Mouse (Mus musculus) layer of hippocampus, adult 9-11 months (tissue): ENCODE results near the gene Gm20517.
"Not testable (repeated sequence)": the region's sequence is repeated elsewhere in the genome, so short reads cannot be mapped to it uniquely, and the experiment has no call there.

Experiments
- DNase-seq: peaks from one replicate; pipeline ENCODE4 v3.0.0; 2022

Gene Gm20517

DNA sequence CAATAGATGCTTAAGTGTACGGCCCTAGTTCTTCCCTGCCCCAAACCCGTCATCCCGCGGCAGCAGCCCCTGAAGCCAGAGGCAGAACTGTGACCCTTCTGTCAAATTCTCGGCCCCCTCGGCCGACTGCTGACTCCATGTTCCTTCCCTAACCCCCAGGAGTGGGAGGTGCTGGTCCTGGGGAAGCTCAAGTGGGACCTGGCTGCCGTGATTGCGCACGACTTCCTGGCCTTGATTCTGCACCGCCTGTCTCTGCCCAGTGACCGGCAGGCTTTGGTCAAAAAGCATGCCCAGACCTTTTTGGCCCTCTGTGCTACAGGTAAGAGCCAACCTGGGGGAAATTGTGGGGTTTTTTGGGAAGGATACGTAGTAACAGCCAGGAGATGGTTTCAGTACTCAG, 14.1 kb upstream of the Gm20517 start:
- no peak for DNase-seq

DNA sequence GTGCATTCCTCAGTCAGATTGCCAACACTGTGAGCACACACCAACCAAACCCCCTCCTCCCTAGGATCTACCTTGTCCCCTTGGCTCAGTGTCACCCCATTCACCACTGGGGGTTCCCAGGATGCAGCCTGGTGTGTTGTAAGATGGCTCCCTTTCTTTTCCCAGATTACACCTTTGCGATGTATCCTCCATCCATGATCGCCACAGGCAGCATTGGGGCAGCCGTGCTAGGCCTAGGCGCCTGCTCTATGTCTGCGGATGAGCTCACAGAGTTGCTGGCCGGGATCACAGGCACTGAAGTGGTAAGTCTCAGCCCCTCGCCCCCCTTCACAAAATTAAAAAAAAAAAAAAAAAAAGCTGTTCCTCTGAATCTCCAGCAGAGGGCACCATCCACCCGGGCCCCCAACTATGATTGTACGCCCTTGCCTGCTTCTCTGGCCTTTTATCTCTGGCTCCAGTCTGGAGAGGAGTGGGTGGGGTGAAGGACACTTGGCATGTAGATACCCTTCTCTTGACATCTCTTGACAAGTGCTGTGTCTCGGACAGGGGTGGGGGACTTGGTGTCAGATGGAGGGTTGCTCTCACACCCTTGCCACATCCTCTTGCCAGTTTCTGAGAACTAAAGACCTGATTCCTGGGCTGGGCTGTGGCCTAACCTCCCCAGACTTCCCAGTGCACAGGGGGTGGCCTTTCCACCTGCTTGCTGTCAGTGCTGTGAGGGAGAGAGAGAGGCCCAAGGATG, 13.4 kb upstream of the Gm20517 start:
- DNase-seq = no peak

DNA sequence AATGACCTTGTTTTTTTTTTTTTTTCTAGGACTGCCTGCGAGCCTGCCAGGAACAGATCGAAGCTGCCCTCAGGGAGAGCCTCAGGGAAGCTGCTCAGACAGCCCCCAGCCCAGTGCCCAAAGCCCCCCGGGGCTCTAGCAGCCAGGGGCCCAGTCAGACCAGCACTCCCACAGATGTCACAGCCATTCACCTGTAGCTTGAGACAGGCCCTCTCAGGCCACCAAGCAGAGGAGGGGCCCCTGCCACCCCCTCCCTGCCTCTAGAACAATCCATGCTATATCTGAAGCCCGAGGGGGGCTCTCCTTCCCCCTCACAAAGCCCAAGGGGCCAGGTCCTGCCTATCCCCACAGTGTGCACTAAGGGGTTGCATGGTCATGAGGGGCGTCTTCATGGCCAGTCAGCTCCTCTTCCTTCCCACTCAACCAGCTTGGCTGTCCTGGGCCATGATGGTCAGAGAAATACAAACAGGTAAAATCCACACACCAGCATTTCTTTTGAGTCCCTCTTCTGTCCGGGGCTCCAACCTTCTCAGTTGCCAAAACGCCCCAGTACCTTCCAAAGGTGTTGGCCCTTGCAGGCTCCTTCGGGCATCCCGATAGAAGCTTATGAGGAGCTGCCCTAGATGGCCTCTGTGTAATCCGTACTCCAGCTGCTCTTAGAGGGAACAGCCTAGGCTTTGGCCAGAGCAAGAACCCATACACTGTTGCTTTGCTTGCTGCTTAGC, 12.6 kb upstream of the Gm20517 start:
- DNase-seq = not testable (repeated sequence)

GRCm38 (mm10) chr17:47599511-47600297, 11.7 kb upstream of the Gm20517 start:
- no peak for DNase-seq

DNA sequence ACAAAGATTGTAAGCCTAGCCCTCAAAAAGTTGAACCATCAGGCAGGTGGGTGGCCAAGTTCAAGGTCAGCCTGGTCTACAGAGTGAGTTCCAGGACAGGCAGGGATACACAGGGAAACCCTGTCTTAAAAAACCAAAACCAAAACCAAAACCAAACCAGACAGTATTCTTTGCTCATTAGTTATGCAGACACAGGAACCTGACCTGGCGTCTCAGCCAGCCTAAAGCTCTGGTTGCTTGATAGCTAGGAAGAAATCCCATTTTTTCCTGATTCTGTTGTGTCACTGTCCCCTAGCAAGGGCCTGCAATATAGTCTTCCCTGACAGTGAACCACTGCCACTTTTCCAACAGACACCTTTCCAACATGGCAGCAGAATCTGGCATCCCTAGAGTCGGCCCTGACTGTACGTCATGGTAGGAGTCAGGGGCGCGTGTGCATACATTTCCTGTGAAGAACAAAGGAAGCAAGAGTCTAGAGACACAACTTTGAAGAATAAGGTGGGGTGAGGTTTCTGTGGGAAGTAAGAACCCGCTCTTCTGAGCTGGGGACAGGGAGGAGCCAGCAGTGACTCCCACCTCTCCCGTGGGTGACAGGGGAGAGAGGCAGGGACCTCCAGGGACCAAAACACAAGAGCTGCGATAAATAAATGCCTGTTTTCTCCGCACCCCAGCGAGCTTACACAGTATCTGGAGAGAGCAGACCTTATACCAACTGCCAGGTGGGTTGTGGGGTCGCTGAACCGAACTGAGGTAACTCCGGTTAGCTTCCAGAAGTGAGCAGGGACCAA, 10.6 kb upstream of the Gm20517 start:
- DNase-seq = no peak

GRCm38 (mm10) chr17:47601389-47601755, 10.0 kb upstream of the Gm20517 start:
- DNase-seq = no peak

GRCm38 (mm10) chr17:47602289-47602688, 9.1 kb upstream of the Gm20517 start:
- no peak for DNase-seq

- no peak for DNase-seq
Measured at GRCm38 (mm10) chr17:47606220-47606619, 5.2 kb upstream of the Gm20517 start.

DNA sequence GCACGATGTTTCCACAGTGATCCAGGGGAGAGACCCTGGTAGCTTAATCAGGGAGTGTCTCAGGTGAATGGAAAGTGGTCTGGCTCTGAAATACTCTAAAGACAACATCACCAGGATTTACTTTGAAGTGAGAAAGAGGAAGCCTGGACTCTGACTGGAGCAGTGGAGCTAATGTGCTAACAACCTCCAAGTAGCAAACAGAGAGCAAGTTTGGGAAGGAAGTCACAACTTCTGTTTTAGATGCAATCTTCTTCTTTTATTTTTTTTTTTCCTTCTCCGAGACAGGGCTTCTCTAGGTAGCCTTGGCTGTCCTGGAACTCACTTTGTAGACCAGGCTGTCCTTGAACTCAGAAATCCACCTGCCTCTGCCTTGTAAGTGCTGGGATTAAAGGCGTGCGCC, 2.2 kb upstream of the Gm20517 start:
- DNase-seq = no peak

DNA sequence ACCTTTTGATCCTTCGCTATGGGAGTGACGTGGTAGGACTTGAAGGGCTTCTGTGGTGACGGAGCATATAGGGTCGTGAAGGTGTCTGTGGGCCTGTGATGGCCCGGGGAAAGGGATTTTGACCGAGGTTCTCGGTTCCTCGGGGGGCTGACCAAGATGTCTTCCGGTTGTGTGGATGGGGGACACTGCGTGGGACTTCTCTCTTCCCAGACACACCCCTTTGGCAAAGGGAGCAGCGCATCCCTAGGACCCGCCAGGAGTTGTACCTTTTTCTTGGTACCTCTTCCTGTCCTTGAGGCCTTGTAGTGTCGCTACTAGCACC, 233 bp downstream of the Gm20517 start:
- DNase-seq = no peak

- DNase-seq = no peak
Measured at GRCm38 (mm10) chr17:47614018-47614417, 2.6 kb downstream of the Gm20517 start.

DNA sequence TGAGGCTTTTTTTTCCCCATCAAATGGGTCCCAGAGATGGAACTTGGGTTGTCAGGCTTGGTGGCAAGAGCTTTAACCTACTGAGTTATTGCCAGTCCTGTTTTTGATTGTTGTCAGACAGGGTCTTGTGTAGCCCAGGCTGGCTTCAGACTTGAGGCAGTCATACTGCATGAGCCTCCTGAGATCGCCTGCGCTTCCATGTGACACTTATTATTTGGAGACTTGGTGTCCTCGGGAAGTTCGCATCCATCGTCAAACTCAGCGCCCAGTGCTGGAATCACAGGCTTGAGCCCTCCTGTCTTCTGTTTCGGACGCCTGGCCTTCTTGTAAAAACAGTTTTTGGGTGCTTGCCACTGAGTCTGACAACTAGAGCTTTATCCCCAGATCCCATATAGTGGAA, 4.7 kb downstream of the Gm20517 start:
- no peak for DNase-seq

GRCm38 (mm10) chr17:47616652-47617051, 5.3 kb downstream of the Gm20517 start:
- DNase-seq = no peak

- DNase-seq = no peak
Measured at GRCm38 (mm10) chr17:47617605-47618307, 6.4 kb downstream of the Gm20517 start.

DNA sequence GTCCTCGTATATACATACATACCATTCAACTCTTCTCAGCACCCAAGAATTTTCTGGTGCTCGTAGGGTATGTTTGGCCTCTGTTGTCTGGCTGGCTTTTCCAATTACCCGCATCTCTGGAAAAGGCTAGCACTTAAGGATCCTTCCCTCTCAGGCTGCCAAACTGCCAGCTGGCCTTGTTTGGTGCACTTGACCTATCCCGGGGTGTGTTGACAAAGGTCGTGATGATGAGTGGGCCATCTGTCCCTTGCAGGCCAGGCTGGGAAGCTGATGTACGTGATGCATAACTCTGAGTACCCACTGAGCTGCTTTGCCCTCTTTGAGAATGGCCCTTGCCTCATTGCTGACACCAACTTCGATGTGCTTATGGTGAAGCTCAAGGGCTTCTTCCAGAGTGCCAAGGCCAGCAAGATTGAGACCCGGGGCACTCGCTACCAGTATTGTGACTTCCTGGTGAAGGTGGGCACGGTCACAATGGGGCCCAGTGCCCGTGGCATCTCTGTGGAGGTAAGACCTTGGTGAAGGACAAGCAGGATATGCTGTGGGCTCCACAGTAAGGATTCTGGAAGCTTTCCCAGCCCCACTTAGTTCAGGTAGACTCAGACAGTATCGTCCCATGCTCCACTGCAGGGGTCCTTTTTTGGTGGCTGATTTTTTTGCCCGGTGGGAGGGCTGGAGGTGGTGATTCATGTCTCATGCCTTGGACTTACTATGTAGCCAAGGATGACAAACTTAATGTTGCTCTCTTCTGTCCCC, 7.3 kb downstream of the Gm20517 start:
- DNase-seq = no peak

- no peak for DNase-seq
Measured at GRCm38 (mm10) chr17:47622912-47623554, 11.6 kb downstream of the Gm20517 start.

DNA sequence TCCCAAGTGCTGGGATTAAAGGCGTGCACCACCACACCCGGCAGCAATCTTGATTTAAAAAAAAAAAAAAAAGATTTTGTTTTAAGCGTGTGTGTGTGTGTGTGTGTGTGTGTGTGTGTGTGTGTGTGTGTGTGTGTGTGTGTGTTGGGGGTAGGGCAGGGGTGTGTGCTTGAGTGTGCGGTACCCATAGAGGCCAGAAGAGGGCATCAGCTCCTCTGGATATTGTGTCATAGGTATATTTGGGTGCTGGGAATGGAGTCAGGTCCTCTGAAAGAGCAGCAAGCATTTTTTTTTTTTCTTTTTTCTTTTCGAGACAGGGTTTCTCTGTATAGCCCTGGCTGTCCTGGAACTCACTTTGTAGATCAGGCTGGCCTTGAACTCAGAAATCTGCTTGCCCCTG, 13.2 kb downstream of the Gm20517 start:
- DNase-seq = not testable (repeated sequence)

GRCm38 (mm10) chr17:47625088-47625487, 13.7 kb downstream of the Gm20517 start:
- DNase-seq = no peak

DNA sequence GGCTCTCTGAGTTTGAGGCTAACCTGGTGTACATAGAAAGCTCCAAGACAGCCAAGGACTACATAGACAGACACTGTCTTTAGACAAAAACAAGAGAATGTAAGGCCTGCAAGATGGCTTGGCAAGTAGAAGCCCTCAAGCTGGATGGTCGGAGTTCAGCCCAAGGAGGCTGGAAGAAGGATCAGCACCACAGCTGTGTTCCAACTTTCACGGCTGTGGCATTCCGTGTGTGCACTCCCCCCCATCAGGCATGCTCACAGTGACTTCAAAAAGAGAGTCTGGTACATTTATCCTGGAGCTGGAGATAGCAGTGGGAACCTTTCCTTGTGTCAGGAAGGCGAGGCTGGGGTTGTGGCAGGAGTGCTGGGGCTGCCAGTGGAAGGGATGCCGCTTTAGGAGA, 14.6 kb downstream of the Gm20517 start:
- no peak for DNase-seq

DNA sequence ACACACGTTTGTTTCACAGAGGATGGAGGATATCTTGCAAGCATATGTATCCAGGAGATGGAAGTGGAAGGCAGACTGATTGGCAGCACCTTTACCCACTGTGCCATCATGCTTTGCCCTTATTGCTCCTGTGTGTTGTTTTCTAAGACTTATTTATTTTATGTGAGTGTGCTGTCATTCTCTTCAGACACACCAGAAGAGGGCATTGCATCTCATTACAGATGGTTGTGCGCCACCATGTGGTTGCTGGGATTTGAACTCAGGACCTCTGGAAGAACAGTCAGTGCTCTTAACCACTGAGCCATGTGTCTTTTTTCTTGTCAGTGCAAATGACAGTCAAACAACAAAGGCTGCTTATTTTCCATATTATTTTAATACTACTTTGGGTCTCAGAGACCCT, 16.4 kb downstream of the Gm20517 start:
- no peak for DNase-seq
